Mouse (Mus musculus) yolk sac, embryonic 10.5 days (tissue): ENCODE measurements around the gene Mup12.
"Not testable (repeated sequence)": the region's sequence is repeated elsewhere in the genome, so short reads cannot be mapped to it uniquely, and the experiment has no call there.

ENCODE experiments used
- DNase-seq: peaks from one replicate; pipeline ENCODE4 v3.0.0-alpha.2; 2017; ENCODE audit warnings: low spot score

Mup12 gene

DNA sequence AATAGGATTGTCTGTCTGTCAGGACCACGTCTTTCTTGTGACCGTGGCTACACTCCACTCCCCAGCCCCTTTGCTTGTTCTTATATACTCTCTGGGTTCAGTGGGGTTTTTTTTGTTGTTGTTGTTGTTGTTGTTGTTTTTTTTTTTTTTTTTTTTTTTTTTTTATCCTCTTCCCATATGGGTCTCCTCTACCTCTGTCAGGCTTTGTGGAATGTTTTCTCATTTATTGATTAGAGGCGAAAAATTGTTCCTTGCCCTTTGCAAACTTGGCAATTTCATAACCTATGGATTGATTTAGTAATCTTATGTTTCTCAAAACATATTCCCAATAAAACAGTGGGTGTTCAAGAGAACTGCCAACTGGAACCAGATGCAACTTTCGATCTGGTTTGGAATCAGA, at the start of gene Mup12:
Mup12 (minus strand) TSS at position 101 of the 400 bp plus-strand sequence.
- not testable (repeated sequence) for DNase-seq
